Mouse (Mus musculus) liver, postnatal 0 days (tissue): Measurements from ENCODE around the gene Sap30bp. TPM values are rescaled to one million over a fixed set of nuclear protein-coding genes. Genes with fewer than 3 reads are reported as not detected.

Experiments
- ATAC-seq: fragments of 200-750 bp; cut with Nextera tagmentation; 2 replicates; pipeline ENCODE4 v1.8.0; 2017; ENCODE audit warnings: mild to moderate bottlenecking, moderate library complexity
- DNase-seq: peaks from one replicate; pipeline ENCODE4 v3.0.0-alpha.2; 2016
- H3K27ac ChIP-seq: fragments of 300-500 bp; sonication (generic); 2 replicates; pipeline ENCODE4 v1.5.1; 2014; ENCODE audit warnings: antibody characterized with exemption, moderate library complexity, mild to moderate bottlenecking, low read depth
- H3K27me3 ChIP-seq: fragments of 300-500 bp; sonication (generic); 2 replicates; pipeline ENCODE4 v1.6.1; 2014; ENCODE audit warnings: low read length, control low read depth, mixed read lengths; ENCODE audit not compliant: insufficient read depth
- H3K36me3 ChIP-seq: fragments of 300-500 bp; sonication (generic); replicated peaks from 2 replicates; pipeline ENCODE4 v1.6.1; 2014; ENCODE audit warnings: mild to moderate bottlenecking, control low read depth, low read length, moderate library complexity, mixed read lengths; ENCODE audit not compliant: insufficient read depth
- H3K4me1 ChIP-seq: fragments of 300-500 bp; sonication (generic); 2 replicates; pipeline ENCODE4 v1.6.1; 2014; ENCODE audit warnings: antibody characterized with exemption, mild to moderate bottlenecking, control low read depth; ENCODE audit not compliant: insufficient read depth
- H3K4me2 ChIP-seq: fragments of 300-500 bp; sonication (generic); 2 replicates; pipeline ENCODE4 v1.6.1; 2014; ENCODE audit warnings: low read depth, mild to moderate bottlenecking, low read length, moderate library complexity, mixed read lengths
- H3K4me3 ChIP-seq: fragments of 300-500 bp; sonication (generic); 2 replicates; pipeline ENCODE4 v1.5.1; 2014; ENCODE audit warnings: low read depth, low read length
- H3K9ac ChIP-seq: fragments of 300-500 bp; sonication (generic); replicated peaks from 2 replicates; pipeline ENCODE4 v1.6.1; 2014; ENCODE audit warnings: mild to moderate bottlenecking, moderate library complexity
- H3K9me3 ChIP-seq: fragments of 300-500 bp; sonication (generic); 2 replicates; pipeline ENCODE4 v1.6.1; 2016; ENCODE audit warnings: mild to moderate bottlenecking, control low read depth, low read length, mixed read lengths
- CTCF ChIP-seq: sonication (generic); IDR thresholded peaks from 2 replicates; pipeline ENCODE4 v1.5.1; 2016; ENCODE audit warnings: antibody characterized with exemption, low read depth
- EP300 ChIP-seq: IDR thresholded peaks from 2 replicates; pipeline ENCODE4 v1.6.1; 2016; ENCODE audit warnings: antibody characterized with exemption, low read depth, mild to moderate bottlenecking
- WGBS: fragments of 180-500 bp; shearing (Covaris S2); extraction: QIAGEN DNeasy Blood & Tissue Kit; methylation state at CpG from one replicate; pipeline ENCODE4 v1.1.7; 2014; ENCODE audit not compliant: insufficient replicate concordance; 5-methylcytosine and 5-hydroxymethylcytosine counted together
- polyA plus RNA-seq: library from polyadenylated mRNA; unstranded; fragments of >200 nt; fragmentation: Nextera tagmentation; extraction: Ambion mirVana; gene quantifications from 2 replicates; pipeline ENCODE4 v1.2.1, GENCODE M21; 2015

Sap30bp gene
- polyA plus RNA-seq, 1 experiment from 2014 or later, result 15.4 TPM

GRCm38 (mm10) chr11:116004840-116005700, 72.0 kb downstream of the Sap30bp start:
- Histone ChIP-seq H3K27me3 (no peaks in the 10 kb centered on the region), H3K9me3 (no peaks in the 10 kb centered on the region), H3K4me2 (peak overlapping the region; percentile 84), H3K9ac (peak overlapping the region; percentile 65), H3K4me3 (peak overlapping the region; percentile 40), H3K27ac (peak overlapping the region; percentile 90), H3K36me3 (peaks cover 17% of the 10 kb centered on the region), H3K4me1 (peaks cover 17% of the 10 kb centered on the region)
- ATAC-seq (peak; percentile 77), DNase-seq (peak; percentile 87)
- 5% methylated on average over 48 of the region's 54 CpGs for WGBS
- TF ChIP-seq CTCF (peak; percentile 82), EP300 (no peak)

DNA sequence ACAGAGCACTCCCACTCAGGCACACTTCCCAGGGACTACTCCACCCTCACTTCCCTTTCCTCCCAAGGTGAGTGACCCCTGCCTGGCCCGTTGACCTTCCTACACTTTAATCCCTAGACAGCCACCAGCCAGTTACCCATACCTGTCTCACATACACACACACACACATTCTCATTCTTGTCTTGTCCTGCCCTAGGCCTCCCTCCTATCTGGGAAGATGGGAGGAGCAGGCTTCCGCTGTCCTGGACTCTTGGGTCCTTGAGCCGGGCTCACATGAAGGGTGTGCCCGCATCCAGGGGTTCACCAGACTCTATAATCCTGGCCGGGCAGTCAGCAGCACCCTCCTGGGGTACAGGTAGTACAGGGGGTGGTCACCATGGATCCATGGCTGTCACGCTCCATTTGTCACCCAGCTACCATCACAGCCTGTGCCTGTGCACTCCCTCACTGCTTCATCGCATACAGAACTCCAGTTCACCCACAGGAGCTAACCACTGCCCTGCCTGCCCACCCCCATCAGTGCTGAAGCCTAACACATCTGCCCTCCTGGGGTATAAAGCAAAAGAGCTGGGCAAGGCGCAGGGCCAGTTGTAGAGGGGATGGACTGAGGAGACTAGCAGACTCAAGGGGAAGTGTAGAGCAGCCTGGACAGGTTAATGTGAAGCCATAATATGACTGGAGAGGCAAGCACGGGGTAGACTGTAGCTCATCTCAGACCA, 72.8 kb downstream of the Sap30bp start:
- H3K27me3 ChIP-seq, result no peaks in the 10 kb centered on the region
- ATAC-seq (0 out of 2 replicates have a peak, but pooled peaks have one; percentile 0), DNase-seq (peak; percentile 16)
- 61% methylated on average over 9 of the region's 9 CpGs for WGBS
- peaks cover 18% of the 10 kb centered on the region for H3K4me1 ChIP-seq
- peaks cover 18% of the 10 kb centered on the region for H3K36me3 ChIP-seq
- no peak overlapping the region for H3K4me3 ChIP-seq
- TF ChIP-seq EP300, result no peak
- no peak for TF ChIP-seq CTCF
- H3K9ac ChIP-seq, result peak overlapping the region; percentile 65
- H3K27ac ChIP-seq, result peak overlapping the region; percentile 90
- H3K9me3 ChIP-seq, result no peaks in the 10 kb centered on the region
- H3K4me2 ChIP-seq, result peak overlapping the region; percentile 84

GRCm38 (mm10) chr11:116007095-116007850, 74.2 kb downstream of the Sap30bp start:
- no peaks in the 10 kb centered on the region for H3K27me3 ChIP-seq
- 86% methylated on average over 28 of the region's 28 CpGs for WGBS
- peaks cover 26% of the 10 kb centered on the region for H3K4me1 ChIP-seq
- no peak overlapping the region for H3K4me3 ChIP-seq
- H3K27ac ChIP-seq, result no peak overlapping the region
- no peak for TF ChIP-seq EP300
- TF ChIP-seq CTCF, result no peak
- no peak overlapping the region for H3K4me2 ChIP-seq
- peak; percentile 20 for DNase-seq
- H3K9me3 ChIP-seq, result no peaks in the 10 kb centered on the region
- no peak for ATAC-seq
- H3K36me3 ChIP-seq, result peaks cover 18% of the 10 kb centered on the region
- no peak overlapping the region for H3K9ac ChIP-seq

DNA sequence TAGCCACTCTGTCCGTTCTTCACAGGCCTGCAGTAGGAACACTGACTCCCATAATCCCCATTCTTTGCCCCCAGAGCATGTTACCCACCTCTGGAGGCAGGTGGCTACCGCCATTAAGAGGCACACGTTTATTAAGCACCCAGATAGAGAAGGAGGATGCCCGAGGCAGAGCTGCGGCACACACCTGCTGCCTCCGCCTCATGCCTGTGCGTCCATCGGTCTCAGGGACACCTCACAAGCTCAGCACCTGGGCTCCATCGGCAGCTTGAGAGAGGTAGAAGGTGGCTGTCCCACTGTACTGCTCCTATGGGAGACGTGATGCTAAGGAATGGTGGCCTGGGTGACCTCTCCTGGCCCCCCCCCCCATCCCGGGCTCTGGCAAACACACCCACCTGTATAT, 75.3 kb downstream of the Sap30bp start:
- no peak overlapping the region for H3K9ac ChIP-seq
- TF ChIP-seq EP300 (no peak), CTCF (no peak)
- no peak overlapping the region for H3K4me2 ChIP-seq
- no peak overlapping the region for H3K4me3 ChIP-seq
- H3K36me3 ChIP-seq, result peaks cover 18% of the 10 kb centered on the region
- DNase-seq (no peak), ATAC-seq (no peak)
- H3K9me3 ChIP-seq, result no peaks in the 10 kb centered on the region
- peaks cover 35% of the 10 kb centered on the region for H3K4me1 ChIP-seq
- WGBS, result 81% methylated on average over 11 of the region's 11 CpGs
- H3K27me3 ChIP-seq, result no peaks in the 10 kb centered on the region
- H3K27ac ChIP-seq, result no peak overlapping the region

- DNase-seq (no peak), ATAC-seq (no peak)
- no peak overlapping the region for H3K27ac ChIP-seq
- H3K27me3 ChIP-seq, result no peaks in the 10 kb centered on the region
- no peak overlapping the region for H3K9ac ChIP-seq
- peaks cover 35% of the 10 kb centered on the region for H3K4me1 ChIP-seq
- no peaks in the 10 kb centered on the region for H3K9me3 ChIP-seq
- no peak overlapping the region for H3K4me3 ChIP-seq
- H3K4me2 ChIP-seq, result no peak overlapping the region
- 83% methylated on average over 13 of the region's 13 CpGs for WGBS
- TF ChIP-seq CTCF, result no peak
- TF ChIP-seq EP300, result no peak
- H3K36me3 ChIP-seq, result peaks cover 18% of the 10 kb centered on the region
These were observed 75.8 kb downstream of the Sap30bp start for GRCm38 (mm10) chr11:116008832-116009375.
